Mouse (Mus musculus) heart, postnatal 0 days (tissue): ENCODE results near the gene Dus2.

ENCODE experiments used
- CTCF ChIP-seq: IDR thresholded peaks from 2 replicates; pipeline ENCODE4 v1.5.1; 2016; ENCODE audit warnings: antibody characterized with exemption, control low read depth, low read depth
- EP300 ChIP-seq: IDR thresholded peaks from 2 replicates; pipeline ENCODE4 v1.6.1; 2016; ENCODE audit warnings: antibody characterized with exemption, low read depth

DNA sequence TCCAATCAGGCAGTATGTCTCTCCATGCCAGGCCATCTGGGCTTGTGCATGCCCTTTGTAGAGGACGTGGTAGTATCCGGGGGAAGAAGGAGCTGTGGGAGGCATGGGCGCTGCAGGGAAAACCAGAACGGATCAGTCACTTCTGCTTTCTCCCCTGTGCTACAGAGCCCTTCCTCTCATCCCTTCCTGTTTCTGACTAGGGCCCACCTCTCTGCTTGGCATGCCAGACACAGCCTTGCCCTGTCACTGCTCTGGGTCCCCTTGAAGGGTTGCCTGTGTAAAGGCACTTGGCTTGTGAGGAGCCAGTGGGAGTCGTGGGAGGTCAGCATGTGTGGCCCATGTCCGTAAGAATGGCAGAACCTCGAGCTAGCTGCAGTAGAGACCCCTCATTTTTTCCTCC, 5.2 kb downstream of the Dus2 start:
- TF ChIP-seq CTCF (no peak), EP300 (no peak)
